Mouse (Mus musculus) testis, adult 2 months (tissue): ENCODE measurements around the gene Gm1113.

Experiments used
- CTCF ChIP-seq: fragments of 200-500 bp; IDR thresholded peaks from 2 replicates; pipeline ENCODE4 v1.5.1; 2012; ENCODE audit warnings: low read depth, mild to moderate bottlenecking, inconsistent platforms, low read length, moderate library complexity; ENCODE audit not compliant: control insufficient read depth, insufficient read depth, insufficient replicate concordance
- POLR2A ChIP-seq: fragments of 200-500 bp; IDR thresholded peaks from 2 replicates; pipeline ENCODE4 v1.6.1; 2012; ENCODE audit warnings: low read depth, mild to moderate bottlenecking, inconsistent platforms, low read length, moderate library complexity; ENCODE audit not compliant: control insufficient read depth

DNA sequence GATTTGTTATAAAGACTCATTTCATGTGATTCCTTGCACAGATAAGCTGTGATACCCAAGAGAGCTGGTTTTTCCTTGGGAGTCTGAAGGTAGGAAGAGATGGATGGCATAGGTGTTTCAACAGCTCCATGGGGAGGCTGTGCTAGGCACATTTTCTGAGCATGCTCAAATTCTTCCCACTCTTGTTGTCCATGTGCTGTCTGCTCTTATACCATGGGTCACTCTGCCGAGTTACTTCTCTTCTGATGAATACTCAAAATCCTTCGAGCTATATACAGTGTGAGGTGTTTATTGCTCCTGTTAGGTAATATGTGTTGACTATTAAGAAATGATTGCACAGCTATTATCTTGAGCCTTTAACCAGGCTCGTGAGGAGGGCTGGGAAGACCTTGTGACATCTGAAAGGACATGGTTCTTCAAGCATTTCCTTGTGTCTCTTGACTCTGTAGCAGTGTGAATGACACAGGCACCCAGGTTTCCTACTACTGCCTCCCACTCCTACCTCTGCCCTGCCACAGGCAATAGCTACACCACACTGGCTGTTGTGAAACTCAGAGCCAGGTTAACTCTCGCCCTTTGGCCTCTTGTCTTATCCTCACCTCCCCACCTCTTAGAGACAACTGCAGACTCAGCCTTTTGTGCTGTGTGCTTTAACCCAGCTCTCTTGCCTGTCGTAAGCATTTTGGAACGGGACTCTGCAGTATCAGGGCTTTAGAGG lies 2.7 kb upstream of the Gm1113 start:
- TF ChIP-seq CTCF (no peak), POLR2A (no peak)
